Mouse (Mus musculus): ENCODE measurements around the gene Abcb4. TPM values are rescaled to one million over a fixed set of nuclear protein-coding genes. Genes with fewer than 3 reads are reported as not detected.

Abcb4 gene
- total and polyA plus RNA-seq, 3 experiments = 86.0 to 107 TPM; not detected in 1

DNA sequence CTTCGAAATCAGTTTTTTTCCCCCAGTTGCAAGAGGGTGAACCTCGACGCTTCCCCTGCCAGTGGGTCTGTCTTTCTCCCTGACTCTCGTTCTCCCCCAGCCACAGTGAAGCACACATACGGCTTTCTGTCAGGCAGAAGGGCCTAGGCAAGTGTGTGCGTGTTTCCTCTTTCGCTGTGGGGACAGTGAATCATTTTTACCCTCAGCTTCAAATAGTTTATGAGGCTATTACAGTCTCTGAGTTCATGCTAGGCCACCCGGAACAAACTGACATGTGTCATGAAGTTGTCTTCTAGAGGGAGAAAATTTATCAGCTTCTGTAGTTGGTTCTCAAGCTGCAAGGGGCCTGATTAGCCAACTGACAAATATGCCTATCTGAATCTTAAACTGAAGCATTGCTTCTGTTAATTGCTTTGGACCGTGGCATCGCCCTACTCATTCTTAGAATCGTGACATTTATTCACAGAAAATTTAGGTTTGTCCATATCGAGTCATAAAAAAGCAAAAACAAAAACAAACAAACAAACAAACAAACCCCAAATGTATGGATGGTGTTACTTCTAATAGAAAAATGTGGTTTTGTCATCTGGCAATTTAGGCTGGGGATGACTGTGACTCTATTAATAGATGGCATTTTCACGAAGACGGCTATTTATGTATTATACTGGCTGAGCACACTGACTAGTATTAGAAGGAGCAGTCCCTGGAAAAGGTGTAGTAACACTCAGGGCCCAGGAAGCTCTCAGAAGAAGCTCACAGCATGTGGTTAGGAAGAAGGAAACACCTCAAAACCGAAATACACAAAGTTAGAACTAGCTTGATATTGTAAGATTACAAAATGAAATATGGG lies 1.3 kb downstream of the Abcb4 start:
- peak; percentile 94 for DNase-seq (ENCODE audit: low read depth, low spot score)
- Histone ChIP-seq H3K36me3 (ENCODE audit: control insufficient read depth in 1 of 2, insufficient read depth in 2 of 2, low read length in 2 of 2) (peaks cover 16 to 44% of the 10 kb centered on the region in 2 experiments), H3K9me3 (replicated peaks; ENCODE audit: insufficient read depth, low read length) (no peaks in the 10 kb centered on the region), H3K27me3 (ENCODE audit: control insufficient read depth in 1 of 2, insufficient read depth in 2 of 2, low read length in 2 of 2) (no peaks in the 10 kb centered on the region), H3K9ac (ENCODE audit: control insufficient read depth, low read depth, low read length, poor library complexity, severe bottlenecking) (peak overlapping the region; percentile 98), H3K79me2 (ENCODE audit: control insufficient read depth, insufficient read depth, low read length, poor library complexity) (peaks cover 32% of the 10 kb centered on the region), H3K4me1 (ENCODE audit: control insufficient read depth in 1 of 2, insufficient read depth in 2 of 2, low read length in 2 of 2) (peaks cover 12 to 26% of the 10 kb centered on the region in 2 experiments), H3K4me3 (ENCODE audit: control insufficient read depth in 1 of 2, insufficient read depth in 1 of 2, low read depth in 2 of 2, low read length in 2 of 2) (peak overlapping the region; percentile 85 to 88), H3K27ac (ENCODE audit: control insufficient read depth, low read depth, low read length) (peak overlapping the region; percentile 99)
- TF ChIP-seq UBTF (IDR thresholded peaks at IDR 0.05; ENCODE audit: borderline replicate concordance, insufficient read depth, low read depth, low read length) (no peak), RCOR1 (IDR thresholded peaks at IDR 0.05; ENCODE audit: low read depth, low read length) (peak; percentile 81), NELFE (IDR thresholded peaks at IDR 0.05; ENCODE audit: low read depth, low read length) (peak; percentile 65), ZNF384 (IDR thresholded peaks at IDR 0.05; ENCODE audit: low read depth, low read length) (no peak), CHD1 (IDR thresholded peaks at IDR 0.05; ENCODE audit: low read depth, low read length) (no peak), MXI1 (IDR thresholded peaks at IDR 0.05; ENCODE audit: low read depth, low read length) (peak; percentile 82), MAFK (IDR thresholded peaks at IDR 0.05; ENCODE audit: borderline replicate concordance, low read depth, low read length) (0 out of 2 replicates have a peak, but pooled peaks have one; percentile 10), USF1 (IDR thresholded peaks at IDR 0.05; ENCODE audit: low read depth, low read length) (no peak), E2F4 (IDR thresholded peaks at IDR 0.05; ENCODE audit: borderline replicate concordance, low read depth, low read length) (0 out of 2 replicates have a peak, but pooled peaks have one; percentile 14), MAX (IDR thresholded peaks at IDR 0.05; ENCODE audit: low read length) (0 out of 2 replicates have a peak, but pooled peaks have one; percentile 49), EP300 (IDR thresholded peaks at IDR 0.05; ENCODE audit: low read depth in 1 of 2, low read length in 2 of 2) (peak; percentile 99 to 100), CHD2 (IDR thresholded peaks at IDR 0.05; ENCODE audit: low read length) (no peak; the same call in 1 of the 2 replicates), SMC3 (IDR thresholded peaks at IDR 0.05; ENCODE audit: low read depth, low read length) (no peak), TCF12 (IDR thresholded peaks at IDR 0.05; ENCODE audit: low read depth, low read length) (peak; percentile 99), MEF2A (IDR thresholded peaks at IDR 0.05; ENCODE audit: extremely low read depth, insufficient replicate concordance, low read depth, low read length, poor library complexity, severe bottlenecking) (no peak), BHLHE40 (IDR thresholded peaks at IDR 0.05; ENCODE audit: borderline replicate concordance, low read depth, low read length) (peak; percentile 55; the same call in 1 of the 2 replicates), JUND (IDR thresholded peaks at IDR 0.05; ENCODE audit: low read depth, low read length) (no peak; the same call in 1 of the 2 replicates), USF2 (IDR thresholded peaks at IDR 0.05; ENCODE audit: borderline replicate concordance in 1 of 2, insufficient read depth in 1 of 2, low read depth in 1 of 2, low read length in 2 of 2) (no peak), NRF1 (IDR thresholded peaks at IDR 0.05; ENCODE audit: insufficient read depth, low read depth, low read length, poor library complexity, severe bottlenecking) (no peak), TAL1 (IDR thresholded peaks at IDR 0.05; ENCODE audit: low read length) (peak; percentile 98), CTCF (IDR thresholded peaks at IDR 0.05 in 2 of 3, conservative IDR thresholded peaks at IDR 0.05 in 1 of 3; ENCODE audit: control insufficient read depth in 1 of 3, insufficient read depth in 1 of 3, low read depth in 2 of 3, low read length in 3 of 3, poor library complexity in 1 of 3, severe bottlenecking in 1 of 3) (no peak), GABPA (IDR thresholded peaks at IDR 0.05; ENCODE audit: low read depth, low read length) (no peak), MYC (IDR thresholded peaks at IDR 0.05; ENCODE audit: low read depth, low read length) (peak; percentile 96), POLR2AphosphoS5 (IDR thresholded peaks at IDR 0.05; ENCODE audit: borderline replicate concordance, low read depth, low read length) (0 out of 2 replicates have a peak, but pooled peaks have one; percentile 23), MAZ (IDR thresholded peaks at IDR 0.05; ENCODE audit: low read depth, low read length) (no peak), POLR2AphosphoS2 (IDR thresholded peaks at IDR 0.05; ENCODE audit: low read length) (peak; percentile 92), MYB (IDR thresholded peaks at IDR 0.05; ENCODE audit: low read depth, low read length) (peak; percentile 99), ZC3H11A (IDR thresholded peaks at IDR 0.05; ENCODE audit: low read depth, low read length) (no peak), SIN3A (IDR thresholded peaks at IDR 0.05; ENCODE audit: low read length) (peak; percentile 98), TBP (IDR thresholded peaks at IDR 0.05; ENCODE audit: low read depth, low read length) (peak; percentile 95), ELF1 (IDR thresholded peaks at IDR 0.05; ENCODE audit: low read depth, low read length) (peak; percentile 39; the same call in 1 of the 2 replicates), HCFC1 (IDR thresholded peaks at IDR 0.05; ENCODE audit: low read depth, low read length) (peak; percentile 59), GATA1 (IDR thresholded peaks at IDR 0.05; ENCODE audit: low read depth, low read length) (peak; percentile 99), ZMIZ1 (IDR thresholded peaks at IDR 0.05; ENCODE audit: low read depth, low read length) (peak; percentile 95)

Data from MEL (cell line).